Mouse (Mus musculus) G1E-ER4 (cell line): ENCODE results near the gene Acta2. TPM values are rescaled to one million over a fixed set of nuclear protein-coding genes. Genes with fewer than 3 reads are reported as not detected.

Experiments
- GATA1 ChIP-seq: IDR thresholded peaks from one replicate; pipeline ENCODE4 v1.8.0; 2012; ENCODE audit warnings: low read length, inconsistent platforms
- polyA plus RNA-seq: library from polyadenylated mRNA; stranded (reverse); fragments of >175 nt; gene quantifications from 2 replicates; pipeline ENCODE4 v1.2.3, GENCODE M21; 2012

Acta2 gene
- not detected in 2 replicates for polyA plus RNA-seq

GRCm38 (mm10) chr19:34254880-34255681 is at the start of gene Acta2:
Gene Acta2 (minus strand): TSS chr19:34255590.
- no peak for TF ChIP-seq GATA1

GRCm38 (mm10) chr19:34304917-34305316 is 49.5 kb upstream of the Acta2 start:
- TF ChIP-seq GATA1: no peak

GRCm38 (mm10) chr19:34300430-34300829 is 45.0 kb upstream of the Acta2 start:
- TF ChIP-seq GATA1: no peak

GRCm38 (mm10) chr19:34299229-34299628 is 43.8 kb upstream of the Acta2 start:
- no peak for TF ChIP-seq GATA1

- TF ChIP-seq GATA1: no peak
Observed at GRCm38 (mm10) chr19:34298531-34298930, 43.1 kb upstream of the Acta2 start.

GRCm38 (mm10) chr19:34295442-34295841 is 40.1 kb upstream of the Acta2 start:
- no peak for TF ChIP-seq GATA1

GRCm38 (mm10) chr19:34293376-34293947 is 38.1 kb upstream of the Acta2 start:
- no peak for TF ChIP-seq GATA1

GRCm38 (mm10) chr19:34292701-34293100 is 37.3 kb upstream of the Acta2 start:
- no peak for TF ChIP-seq GATA1

- TF ChIP-seq GATA1: no peak
Observed at GRCm38 (mm10) chr19:34291956-34292355, 36.6 kb upstream of the Acta2 start.

GRCm38 (mm10) chr19:34291379-34291778 is 36.0 kb upstream of the Acta2 start:
- TF ChIP-seq GATA1: no peak

- no peak for TF ChIP-seq GATA1
Observed at GRCm38 (mm10) chr19:34290872-34291341, 35.5 kb upstream of the Acta2 start.

- TF ChIP-seq GATA1: no peak
Observed at GRCm38 (mm10) chr19:34289948-34290789, 34.8 kb upstream of the Acta2 start, which contains the start of gene Fas. Gene Fas (plus strand): TSS chr19:34290666.

- no peak for TF ChIP-seq GATA1
Observed at GRCm38 (mm10) chr19:34288696-34289095, 33.3 kb upstream of the Acta2 start.

GRCm38 (mm10) chr19:34287656-34288415 is 32.4 kb upstream of the Acta2 start:
- TF ChIP-seq GATA1: no peak

GRCm38 (mm10) chr19:34287221-34287620 is 31.8 kb upstream of the Acta2 start:
- no peak for TF ChIP-seq GATA1
